Mouse (Mus musculus) lung, postnatal 0 days (tissue): ENCODE data around the gene Tenm3.

Source experiments
- CTCF ChIP-seq: IDR thresholded peaks from 2 replicates; pipeline ENCODE4 v1.5.1; 2016; ENCODE audit warnings: antibody characterized with exemption, mild to moderate bottlenecking
- EP300 ChIP-seq: IDR thresholded peaks from 2 replicates; pipeline ENCODE4 v1.6.1; 2016; ENCODE audit warnings: antibody characterized with exemption, mild to moderate bottlenecking, control low read depth

DNA sequence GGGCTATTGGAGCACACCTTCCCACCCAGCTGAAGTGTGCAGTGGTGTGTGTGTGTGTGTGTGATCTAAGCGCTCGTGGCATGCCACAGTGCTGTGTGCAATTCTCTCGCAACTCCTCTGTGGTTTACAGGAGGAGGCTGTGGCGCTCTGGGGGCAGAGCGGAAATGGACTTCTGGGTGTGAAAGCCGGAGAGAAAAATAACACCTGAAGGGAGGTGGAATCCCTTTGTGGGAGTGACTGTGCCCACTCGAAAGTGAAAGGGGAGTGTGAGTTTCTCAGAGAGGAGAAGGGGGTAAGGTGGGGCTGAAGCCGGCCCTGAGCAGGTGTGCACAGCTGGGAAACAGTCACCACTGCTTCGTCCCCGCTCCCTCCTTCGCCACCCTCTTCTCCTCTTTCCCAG, 418.6 kb downstream of the Tenm3 start:
- TF ChIP-seq CTCF (no peak), EP300 (no peak)
